Mouse (Mus musculus): ENCODE results near the gene Shkbp1. TPM values are rescaled to one million over a fixed set of nuclear protein-coding genes. Genes with fewer than 3 reads are reported as not detected.

Gene Shkbp1
- polyA plus RNA-seq, 1 experiment from 2014 or later, result 46.2 TPM

GRCm38 (mm10) chr7:27331854-27332253 is 24.0 kb downstream of the Shkbp1 start:
- Histone ChIP-seq H3K27ac (replicated peaks) (peak overlapping the region; percentile 87), H3K27me3 (peaks cover 50% of the 10 kb centered on the region), H3K36me3 (0 out of 2 replicates have a peak, but pooled peaks cover 5% of the 10 kb centered on the region), H3K9ac (no peak overlapping the region), H3K4me1 (peaks cover 82% of the 10 kb centered on the region), H3K4me3 (replicated peaks) (peak overlapping the region; percentile 53), H3K4me2 (replicated peaks) (peak overlapping the region; percentile 90), H3K9me3 (replicated peaks) (no peaks in the 10 kb centered on the region)
- ATAC-seq (ENCODE audit: insufficient number of reproducible peaks, low FRiP score, low TSS enrichment, low read depth), result no peak
- 3% methylated on average over 8 of the region's 8 CpGs for WGBS

GRCm38 (mm10) chr7:27331541-27331851 is 24.3 kb downstream of the Shkbp1 start:
- Histone ChIP-seq H3K9ac (0 out of 2 replicates have a peak overlapping the region, but pooled peaks have one; percentile 12), H3K36me3 (0 out of 2 replicates have a peak, but pooled peaks cover 8% of the 10 kb centered on the region), H3K4me3 (replicated peaks) (peak overlapping the region; percentile 53), H3K9me3 (replicated peaks) (no peaks in the 10 kb centered on the region), H3K27me3 (peaks cover 52% of the 10 kb centered on the region), H3K27ac (replicated peaks) (peak overlapping the region; percentile 87), H3K4me1 (peaks cover 80% of the 10 kb centered on the region), H3K4me2 (replicated peaks) (peak overlapping the region; percentile 90)
- no peak for ATAC-seq (ENCODE audit: insufficient number of reproducible peaks, low FRiP score, low TSS enrichment, low read depth)
- WGBS, result 2% methylated on average over 8 of the region's 8 CpGs

- Histone ChIP-seq H3K4me2 (replicated peaks) (peak overlapping the region; percentile 90), H3K4me1 (peaks cover 80% of the 10 kb centered on the region), H3K36me3 (0 out of 2 replicates have a peak, but pooled peaks cover 9% of the 10 kb centered on the region), H3K27ac (replicated peaks) (peak overlapping the region; percentile 87), H3K9me3 (replicated peaks) (no peaks in the 10 kb centered on the region), H3K4me3 (replicated peaks) (peak overlapping the region; percentile 53), H3K27me3 (peaks cover 52% of the 10 kb centered on the region), H3K9ac (peak overlapping the region; percentile 12)
- ATAC-seq (ENCODE audit: insufficient number of reproducible peaks, low FRiP score, low TSS enrichment, low read depth), result peak; percentile 72
- WGBS, result under 1% methylated on average over 39 of the region's 39 CpGs
These were observed 24.9 kb downstream of the Shkbp1 start for GRCm38 (mm10) chr7:27330709-27331540.

GRCm38 (mm10) chr7:27329981-27330380 is 25.8 kb downstream of the Shkbp1 start:
- Histone ChIP-seq H3K9ac (no peak overlapping the region), H3K4me3 (replicated peaks) (peak overlapping the region; percentile 53), H3K4me1 (peaks cover 79% of the 10 kb centered on the region), H3K27ac (replicated peaks) (no peak overlapping the region), H3K27me3 (peaks cover 57% of the 10 kb centered on the region), H3K9me3 (replicated peaks) (no peaks in the 10 kb centered on the region), H3K4me2 (replicated peaks) (peak overlapping the region; percentile 90), H3K36me3 (0 out of 2 replicates have a peak, but pooled peaks cover 9% of the 10 kb centered on the region)
- ATAC-seq (ENCODE audit: insufficient number of reproducible peaks, low FRiP score, low TSS enrichment, low read depth), result no peak
- 29% methylated on average over 17 of the region's 17 CpGs for WGBS

- Histone ChIP-seq H3K27ac (replicated peaks) (no peak overlapping the region), H3K4me3 (replicated peaks) (peak overlapping the region; percentile 53), H3K36me3 (0 out of 2 replicates have a peak, but pooled peaks cover 9% of the 10 kb centered on the region), H3K4me1 (peaks cover 74% of the 10 kb centered on the region), H3K27me3 (peaks cover 56% of the 10 kb centered on the region), H3K9ac (no peak overlapping the region), H3K4me2 (replicated peaks) (peak overlapping the region; percentile 90), H3K9me3 (replicated peaks) (no peaks in the 10 kb centered on the region)
- WGBS, result 3% methylated on average over 45 of the region's 45 CpGs
- ATAC-seq (ENCODE audit: insufficient number of reproducible peaks, low FRiP score, low TSS enrichment, low read depth), result 0 out of 2 replicates have a peak, but pooled peaks have one; percentile 4
These were observed 26.4 kb downstream of the Shkbp1 start for GRCm38 (mm10) chr7:27329326-27329947.

GRCm38 (mm10) chr7:27328648-27329047 is 27.2 kb downstream of the Shkbp1 start:
- Histone ChIP-seq H3K36me3 (0 out of 2 replicates have a peak, but pooled peaks cover 9% of the 10 kb centered on the region), H3K27ac (replicated peaks) (no peak overlapping the region), H3K4me2 (replicated peaks) (peak overlapping the region; percentile 90; the same call in 1 of the 2 replicates), H3K27me3 (peaks cover 50% of the 10 kb centered on the region), H3K4me1 (peaks cover 66% of the 10 kb centered on the region), H3K9ac (no peak overlapping the region), H3K4me3 (replicated peaks) (0 out of 2 replicates have a peak overlapping the region, but pooled peaks have one; percentile 53), H3K9me3 (replicated peaks) (no peaks in the 10 kb centered on the region)
- no peak for ATAC-seq (ENCODE audit: insufficient number of reproducible peaks, low FRiP score, low TSS enrichment, low read depth)
- 36% methylated on average over 16 of the region's 16 CpGs for WGBS

- Histone ChIP-seq H3K9me3 (replicated peaks) (no peaks in the 10 kb centered on the region), H3K27me3 (peaks cover 50% of the 10 kb centered on the region), H3K4me2 (replicated peaks) (no peak overlapping the region), H3K9ac (no peak overlapping the region), H3K4me1 (peaks cover 61% of the 10 kb centered on the region), H3K27ac (replicated peaks) (no peak overlapping the region), H3K36me3 (0 out of 2 replicates have a peak, but pooled peaks cover 9% of the 10 kb centered on the region), H3K4me3 (replicated peaks) (no peak overlapping the region)
- ATAC-seq (ENCODE audit: insufficient number of reproducible peaks, low FRiP score, low TSS enrichment, low read depth), result no peak
- 85% methylated on average over 11 of the region's 11 CpGs for WGBS
These were observed 27.7 kb downstream of the Shkbp1 start for GRCm38 (mm10) chr7:27328161-27328560.

- no peak overlapping the region for H3K4me2 ChIP-seq (replicated peaks)
- no peaks in the 10 kb centered on the region for H3K9me3 ChIP-seq (replicated peaks)
- H3K4me1 ChIP-seq, result peaks cover 55% of the 10 kb centered on the region
- H3K36me3 ChIP-seq, result 0 out of 2 replicates have a peak, but pooled peaks cover 9% of the 10 kb centered on the region
- 92% methylated on average over 8 of the region's 8 CpGs for WGBS
- ATAC-seq (ENCODE audit: insufficient number of reproducible peaks, low FRiP score, low TSS enrichment, low read depth), result no peak
- H3K27ac ChIP-seq (replicated peaks), result no peak overlapping the region
- no peak overlapping the region for H3K4me3 ChIP-seq (replicated peaks)
- H3K9ac ChIP-seq, result no peak overlapping the region
- H3K27me3 ChIP-seq, result peaks cover 50% of the 10 kb centered on the region
These were observed 28.3 kb downstream of the Shkbp1 start for GRCm38 (mm10) chr7:27327500-27327899.

GRCm38 (mm10) chr7:27326101-27326880 is 29.5 kb downstream of the Shkbp1 start:
- Histone ChIP-seq H3K4me3 (replicated peaks) (peak overlapping the region; percentile 29; the same call in 1 of the 2 replicates), H3K4me1 (peaks cover 42% of the 10 kb centered on the region), H3K9ac (no peak overlapping the region), H3K36me3 (0 out of 2 replicates have a peak, but pooled peaks cover 9% of the 10 kb centered on the region), H3K27me3 (peaks cover 48% of the 10 kb centered on the region), H3K9me3 (replicated peaks) (no peaks in the 10 kb centered on the region), H3K4me2 (replicated peaks) (peak overlapping the region; percentile 49), H3K27ac (replicated peaks) (no peak overlapping the region)
- no peak for ATAC-seq (ENCODE audit: insufficient number of reproducible peaks, low FRiP score, low TSS enrichment, low read depth)
- WGBS, result 39% methylated on average over 34 of the region's 34 CpGs

- Histone ChIP-seq H3K4me2 (replicated peaks) (peak overlapping the region; percentile 49), H3K4me3 (replicated peaks) (peak overlapping the region; percentile 29), H3K27ac (replicated peaks) (no peak overlapping the region), H3K4me1 (peaks cover 36% of the 10 kb centered on the region), H3K9me3 (replicated peaks) (no peaks in the 10 kb centered on the region), H3K9ac (no peak overlapping the region), H3K27me3 (peaks cover 44% of the 10 kb centered on the region), H3K36me3 (0 out of 2 replicates have a peak, but pooled peaks cover 9% of the 10 kb centered on the region)
- no peak for ATAC-seq (ENCODE audit: insufficient number of reproducible peaks, low FRiP score, low TSS enrichment, low read depth)
- 9% methylated on average over 24 of the region's 24 CpGs for WGBS
These were observed 30.1 kb downstream of the Shkbp1 start for GRCm38 (mm10) chr7:27325697-27326096.

Data from embryonic facial prominence, embryonic 15.5 days (tissue).